Mouse (Mus musculus) cerebellum, adult 2 months (tissue): ENCODE results near the gene Ankrd6.

Experiments
- CTCF ChIP-seq: fragments of 200-500 bp; IDR thresholded peaks from 2 replicates; pipeline ENCODE4 v1.5.1; 2011; ENCODE audit warnings: low read depth, mild to moderate bottlenecking, control low read depth, low read length, moderate library complexity, borderline replicate concordance; ENCODE audit not compliant: insufficient read depth
- POLR2A ChIP-seq: fragments of 200-500 bp; IDR thresholded peaks from 2 replicates; pipeline ENCODE4 v1.6.1; 2011; ENCODE audit warnings: low read length, control low read depth, borderline replicate concordance; ENCODE audit not compliant: insufficient read depth

DNA sequence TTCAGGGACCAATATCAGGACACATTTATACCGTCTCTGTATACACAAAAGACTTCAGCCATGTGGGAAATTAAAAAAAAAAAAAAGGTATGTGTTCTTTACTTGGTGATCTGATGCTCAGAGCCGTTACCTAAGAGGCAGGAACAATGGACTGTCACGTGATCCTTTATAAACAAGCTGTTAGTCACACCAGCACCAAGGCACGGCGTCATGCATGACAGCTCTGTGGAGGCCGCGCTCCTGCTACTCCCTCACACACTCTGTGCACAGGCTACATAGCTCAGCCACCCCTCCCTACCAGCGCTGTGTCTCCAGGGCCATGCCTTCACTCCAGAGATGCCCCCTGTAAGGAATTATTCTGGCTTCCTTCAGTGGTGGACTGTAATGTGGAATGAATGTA lies 34.7 kb downstream of the Ankrd6 start:
- TF ChIP-seq POLR2A (no peak), CTCF (no peak)
